In the genomic region with DNA sequence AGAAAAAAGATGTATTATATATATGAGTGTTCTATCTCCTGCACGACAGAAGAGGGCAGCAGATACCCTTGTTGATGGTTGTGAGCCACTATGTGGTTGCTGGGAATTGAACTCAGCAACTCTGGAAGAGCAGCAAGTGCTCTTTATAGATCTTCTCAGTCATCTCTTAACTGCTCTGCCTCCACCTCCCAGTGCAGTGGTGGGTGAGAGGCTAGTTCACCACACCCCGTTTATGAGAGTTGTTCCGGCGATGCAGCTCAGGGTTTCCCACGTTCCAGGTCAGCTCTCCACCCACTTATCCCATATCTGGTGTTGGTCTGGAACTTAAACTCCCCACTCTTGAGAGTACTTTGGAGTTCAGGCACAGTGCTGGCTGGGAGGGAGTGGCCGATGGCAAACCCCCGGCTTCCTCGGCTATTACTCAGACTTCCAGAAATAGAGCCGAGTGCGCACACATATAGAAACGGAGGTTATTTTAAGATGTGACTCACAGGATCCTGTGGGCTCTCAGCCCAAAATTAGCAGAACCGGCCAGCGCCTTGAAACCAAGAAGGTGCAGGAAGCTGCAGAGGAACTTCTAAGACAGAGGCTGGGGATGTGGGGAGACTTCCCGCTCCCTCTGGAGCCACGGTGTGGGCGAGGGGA, we compare ENCODE assay signal across 8 mouse cellular contexts. TPM values are rescaled to one million over a fixed set of nuclear protein-coding genes. Genes with fewer than 3 reads are reported as not detected.
A peak's percentile ranks its signal among the peaks of the same experiment; 100 is the strongest.
DNase-seq lines count a peak whose midpoint lies in the region; ATAC-seq lines count a peak whose summit lies in the region.

No protein-coding gene starts in this region.

- DNase-seq in T-cell, adult 2 months (ENCODE audit: low spot score), result peak; percentile 68
- DNase-seq in embryonic facial prominence, embryonic 14.5 days (ENCODE audit: low spot score), result peak; percentile 76
- peak; percentile 92 for DNase-seq in heart, embryonic 10.5 days (ENCODE audit: low spot score)
- peak; percentile 61 to 64 for DNase-seq in kidney, adult 8-10 months
- peak; percentile 23 for DNase-seq in neural tube, embryonic 10.5 days (ENCODE audit: extremely low spot score, low spot score)
- no peak for DNase-seq in testis, postnatal 14 days (ENCODE audit: low spot score)

- no peaks in the 10 kb centered on the region for H3K9me3 ChIP-seq in embryonic facial prominence, embryonic 14.5 days (ENCODE audit: control insufficient read depth, low read length)
- H3K9me3 ChIP-seq in heart, embryonic 10.5 days, result no peaks in the 10 kb centered on the region
- H3K9me3 ChIP-seq in liver, embryonic 16.5 days (replicated peaks; ENCODE audit: control insufficient read depth, low read length), result no peaks in the 10 kb centered on the region

- 17% methylated on average over 16 of the region's 16 CpGs for WGBS in embryonic facial prominence, embryonic 14.5 days
- 7% methylated on average over 16 of the region's 16 CpGs for WGBS in heart, embryonic 10.5 days
- whole genome bisulfite sequencing in liver, embryonic 16.5 days (ENCODE audit: insufficient replicate concordance), result 2% methylated on average over 16 of the region's 16 CpGs

- peak overlapping the region; percentile 45 for H3K4me2 ChIP-seq in embryonic facial prominence, embryonic 14.5 days (ENCODE audit: low read depth, low read length)
- H3K4me2 ChIP-seq in liver, embryonic 16.5 days (ENCODE audit: low read depth, low read length), result peak overlapping the region; percentile 68

- H3K27me3 ChIP-seq in embryonic facial prominence, embryonic 14.5 days (replicated peaks; ENCODE audit: control insufficient read depth, insufficient read depth, low read length), result no peaks in the 10 kb centered on the region
- no peaks in the 10 kb centered on the region for H3K27me3 ChIP-seq in heart, embryonic 10.5 days (ENCODE audit: insufficient read depth, poor library complexity, severe bottlenecking)
- H3K27me3 ChIP-seq in liver, embryonic 16.5 days (ENCODE audit: control insufficient read depth, insufficient read depth, low read depth, low read length), result no peaks in the 10 kb centered on the region

- peaks cover 17% of the 10 kb centered on the region for H3K4me1 ChIP-seq in embryonic facial prominence, embryonic 14.5 days (ENCODE audit: control insufficient read depth, insufficient read depth, low read length)
- H3K4me1 ChIP-seq in heart, embryonic 10.5 days, result peaks cover 38% of the 10 kb centered on the region
- peaks cover 23% of the 10 kb centered on the region for H3K4me1 ChIP-seq in liver, embryonic 16.5 days (ENCODE audit: control insufficient read depth, low read depth, low read length)

- H3K4me3 ChIP-seq in embryonic facial prominence, embryonic 14.5 days (ENCODE audit: low read depth, low read length), result peak overlapping the region; percentile 21
- peak overlapping the region; percentile 51 for H3K4me3 ChIP-seq in heart, embryonic 10.5 days
- H3K4me3 ChIP-seq in liver, embryonic 16.5 days (ENCODE audit: low read depth, low read length), result peak overlapping the region; percentile 44

- peak overlapping the region; percentile 74 for H3K27ac ChIP-seq in embryonic facial prominence, embryonic 14.5 days (replicated peaks; ENCODE audit: low read depth, low read length)
- H3K27ac ChIP-seq in heart, embryonic 10.5 days, result peak overlapping the region; percentile 92
- peak overlapping the region; percentile 18 for H3K27ac ChIP-seq in liver, embryonic 16.5 days (ENCODE audit: low read length)

- peak; percentile 67 for ATAC-seq in CD4-positive, CD25-positive, alpha-beta regulatory T cell, adult 4 months
- peak; percentile 14; the same call in 1 of the 2 replicates for ATAC-seq in embryonic facial prominence, embryonic 14.5 days (ENCODE audit: low read depth)
- ATAC-seq in liver, embryonic 16.5 days (ENCODE audit: low read depth), result no peak

- no peak overlapping the region for H3K9ac ChIP-seq in embryonic facial prominence, embryonic 14.5 days (ENCODE audit: low read depth, low read length)
- H3K9ac ChIP-seq in liver, embryonic 16.5 days (ENCODE audit: low read depth, low read length), result peak overlapping the region; percentile 40

- no peaks in the 10 kb centered on the region for H3K36me3 ChIP-seq in embryonic facial prominence, embryonic 14.5 days (ENCODE audit: control insufficient read depth, insufficient read depth, low read length)
- H3K36me3 ChIP-seq in heart, embryonic 10.5 days, result no peaks in the 10 kb centered on the region
- no peaks in the 10 kb centered on the region for H3K36me3 ChIP-seq in liver, embryonic 16.5 days (ENCODE audit: control insufficient read depth, insufficient read depth)

RNA-seq across cellular contexts. Expression of gene Dot1l, which starts 3.7 kb away (rescaled TPM):
- 10 to 100 TPM; 13.4 to 15.5 TPM for polyA plus RNA-seq in CD4-positive, CD25-positive, alpha-beta regulatory T cell, adult 4 months (2017; shearing (Covaris generic))
- polyA plus RNA-seq in embryonic facial prominence, embryonic 14.5 days (2014; fragmentation: Nextera tagmentation; extraction: Ambion mirVana), result 20.7 and 21.5 TPM in 2 replicates
- polyA plus RNA-seq in heart, embryonic 10.5 days (2016; fragmentation: Nextera tagmentation; extraction: Ambion mirVana), result 25.6 and 26.1 TPM in 2 replicates
- 6.0 and 7.5 TPM in 2 replicates for polyA plus RNA-seq in liver, embryonic 16.5 days (2015; fragmentation: Nextera tagmentation; extraction: Ambion mirVana)

RNA-seq across cellular contexts. Expression of gene Ap3d1, which starts 9.2 kb away (rescaled TPM):
- polyA plus RNA-seq in CD4-positive, CD25-positive, alpha-beta regulatory T cell, adult 4 months (2017; shearing (Covaris generic)), result 10 to 100 TPM; 26.7 to 29.1 TPM
- polyA plus RNA-seq in embryonic facial prominence, embryonic 14.5 days (2014; fragmentation: Nextera tagmentation; extraction: Ambion mirVana), result 67.6 and 75.8 TPM in 2 replicates
- polyA plus RNA-seq in heart, embryonic 10.5 days (2016; fragmentation: Nextera tagmentation; extraction: Ambion mirVana), result 53.1 and 60.4 TPM in 2 replicates
- 20.9 and 21.2 TPM in 2 replicates for polyA plus RNA-seq in liver, embryonic 16.5 days (2015; fragmentation: Nextera tagmentation; extraction: Ambion mirVana)

RNA-seq across cellular contexts. Expression of gene Sf3a2, which starts 46.7 kb away (rescaled TPM):
- 10 to 100 TPM; 12.3 to 13.2 TPM for polyA plus RNA-seq in CD4-positive, CD25-positive, alpha-beta regulatory T cell, adult 4 months (2017; shearing (Covaris generic))
- polyA plus RNA-seq in embryonic facial prominence, embryonic 14.5 days (2014; fragmentation: Nextera tagmentation; extraction: Ambion mirVana), result 69.6 TPM in 2 replicates
- 70.6 and 84.1 TPM in 2 replicates for polyA plus RNA-seq in heart, embryonic 10.5 days (2016; fragmentation: Nextera tagmentation; extraction: Ambion mirVana)
- 23.4 and 30.1 TPM in 2 replicates for polyA plus RNA-seq in liver, embryonic 16.5 days (2015; fragmentation: Nextera tagmentation; extraction: Ambion mirVana)

RNA-seq across cellular contexts. Expression of gene Plekhj1, which starts 47.1 kb away (rescaled TPM):
- 100 to 1,000 TPM; 106 to 120 TPM for polyA plus RNA-seq in CD4-positive, CD25-positive, alpha-beta regulatory T cell, adult 4 months (2017; shearing (Covaris generic))
- 102 and 111 TPM in 2 replicates for polyA plus RNA-seq in embryonic facial prominence, embryonic 14.5 days (2014; fragmentation: Nextera tagmentation; extraction: Ambion mirVana)
- polyA plus RNA-seq in heart, embryonic 10.5 days (2016; fragmentation: Nextera tagmentation; extraction: Ambion mirVana), result 116 and 151 TPM in 2 replicates
- 61.4 and 64.7 TPM in 2 replicates for polyA plus RNA-seq in liver, embryonic 16.5 days (2015; fragmentation: Nextera tagmentation; extraction: Ambion mirVana)

RNA-seq across cellular contexts. Expression of gene Izumo4, which starts 49.3 kb away (rescaled TPM):
- polyA plus RNA-seq in CD4-positive, CD25-positive, alpha-beta regulatory T cell, adult 4 months (2017; shearing (Covaris generic)), result 100 to 1,000 TPM in 1 of 2 experiments, 10 to 100 TPM in 1; 89.2 to 116 TPM
- 10.3 and 14.4 TPM in 2 replicates for polyA plus RNA-seq in embryonic facial prominence, embryonic 14.5 days (2014; fragmentation: Nextera tagmentation; extraction: Ambion mirVana)
- polyA plus RNA-seq in heart, embryonic 10.5 days (2016; fragmentation: Nextera tagmentation; extraction: Ambion mirVana), result 12.8 and 14.4 TPM in 2 replicates
- 9.3 and 10.4 TPM in 2 replicates for polyA plus RNA-seq in liver, embryonic 16.5 days (2015; fragmentation: Nextera tagmentation; extraction: Ambion mirVana)

Comparison
In these comparisons a context has a peak if more than half of its experiments do, and no peak if none do; other contexts are left out.
1. H3K27ac ChIP-seq: peak in every context shown above with its lines; median percentile 92 in heart, embryonic 10.5 days; 74 in embryonic facial prominence, embryonic 14.5 days; 18 in liver, embryonic 16.5 days.